Mouse (Mus musculus): Measurements from ENCODE around the gene Dbndd2.

Gene Dbndd2

GRCm38 (mm10) chr2:164542598-164542997 lies 56.7 kb downstream of the Dbndd2 start:
- DNase-seq, result no peak

Measured in lung, adult 18-20 months (tissue).